Mouse (Mus musculus) ovary, postnatal 10 days (tissue): Measurements from ENCODE around the gene Hist1h2bg.
"Not testable (repeated sequence)": the region's sequence is repeated elsewhere in the genome, so short reads cannot be mapped to it uniquely, and the experiment has no call there.

Experiments used
- DNase-seq: peaks from one replicate; pipeline ENCODE4 v3.0.0; 2022; ENCODE audit warnings: low spot score

The Hist1h2bg gene

DNA sequence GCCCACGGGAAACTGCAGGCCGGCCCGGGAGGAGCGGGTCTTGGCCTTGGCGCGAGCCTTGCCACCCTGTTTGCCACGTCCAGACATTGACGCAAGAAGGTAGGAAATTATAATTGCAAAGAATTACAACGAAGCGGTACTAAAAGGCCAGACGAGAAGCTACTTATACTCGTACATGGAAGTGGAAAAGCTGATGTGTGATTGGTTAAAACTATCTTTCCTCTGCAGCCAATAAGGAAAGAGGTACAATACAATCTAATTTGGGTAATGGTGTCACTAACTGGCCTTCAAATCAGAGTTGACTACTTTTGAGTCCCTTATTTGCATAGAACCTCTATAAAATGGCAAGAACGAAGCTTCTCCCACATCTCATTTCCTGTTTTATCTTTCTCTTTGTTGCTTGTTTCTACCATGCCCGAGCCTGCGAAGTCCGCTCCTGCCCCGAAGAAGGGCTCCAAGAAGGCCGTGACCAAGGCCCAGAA is at the start of gene Hist1h2bg, which contains the start of gene Hist1h2ae:
Gene Hist1h2bg, plus strand, starts transcription at position 375 of the 482 bp plus-strand sequence.
Gene Hist1h2ae, minus strand, starts transcription at position 199 of the 482 bp plus-strand sequence.
- DNase-seq: no peak

DNA sequence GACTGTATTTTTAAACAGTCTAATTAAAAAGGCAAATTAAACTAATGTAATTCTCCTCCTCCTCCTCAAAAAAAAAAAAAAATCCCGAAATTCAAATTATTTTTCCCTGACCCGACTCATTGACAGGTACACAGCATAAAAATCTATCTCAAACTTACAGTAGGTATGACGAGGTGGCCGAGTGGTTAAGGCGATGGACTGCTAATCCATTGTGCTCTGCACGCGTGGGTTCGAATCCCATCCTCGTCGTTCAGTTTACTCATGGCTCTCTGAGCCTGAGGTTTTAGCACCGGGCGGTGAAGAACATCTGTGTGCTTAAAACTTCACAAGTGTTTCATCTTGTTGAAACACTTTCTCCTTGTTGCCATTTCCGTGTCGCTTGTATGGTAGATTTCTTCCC is 49.5 kb upstream of the Hist1h2bg start:
- no peak for DNase-seq

DNA sequence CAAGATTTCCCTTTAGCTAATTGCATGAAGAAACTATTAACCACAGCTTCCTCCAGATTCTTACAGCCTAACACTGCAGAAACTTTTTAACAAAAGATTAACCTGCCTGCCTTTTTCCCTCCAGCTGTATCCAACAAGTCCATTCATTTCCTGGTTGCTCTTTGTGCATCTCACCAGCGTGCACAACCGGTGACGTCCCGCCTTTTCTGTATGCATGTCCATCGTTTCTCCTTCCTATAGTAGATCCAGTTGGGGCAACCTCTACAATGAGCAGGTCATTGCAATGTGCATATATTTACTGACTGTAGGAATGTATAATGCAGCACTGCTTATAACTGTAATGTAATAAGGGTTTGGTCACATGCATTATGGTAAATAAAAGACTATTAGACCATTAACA is 47.2 kb upstream of the Hist1h2bg start:
- no peak for DNase-seq

GRCm38 (mm10) chr13:23524654-23525053 is 46.5 kb upstream of the Hist1h2bg start:
- no peak for DNase-seq

GRCm38 (mm10) chr13:23525901-23526300 is 45.3 kb upstream of the Hist1h2bg start:
- no peak for DNase-seq

- peak; percentile 94 for DNase-seq
These were observed 44.9 kb upstream of the Hist1h2bg start for GRCm38 (mm10) chr13:23526312-23526711.

GRCm38 (mm10) chr13:23529005-23529404 is 42.2 kb upstream of the Hist1h2bg start:
- no peak for DNase-seq

GRCm38 (mm10) chr13:23529480-23530165 is 41.6 kb upstream of the Hist1h2bg start:
- DNase-seq: no peak

DNA sequence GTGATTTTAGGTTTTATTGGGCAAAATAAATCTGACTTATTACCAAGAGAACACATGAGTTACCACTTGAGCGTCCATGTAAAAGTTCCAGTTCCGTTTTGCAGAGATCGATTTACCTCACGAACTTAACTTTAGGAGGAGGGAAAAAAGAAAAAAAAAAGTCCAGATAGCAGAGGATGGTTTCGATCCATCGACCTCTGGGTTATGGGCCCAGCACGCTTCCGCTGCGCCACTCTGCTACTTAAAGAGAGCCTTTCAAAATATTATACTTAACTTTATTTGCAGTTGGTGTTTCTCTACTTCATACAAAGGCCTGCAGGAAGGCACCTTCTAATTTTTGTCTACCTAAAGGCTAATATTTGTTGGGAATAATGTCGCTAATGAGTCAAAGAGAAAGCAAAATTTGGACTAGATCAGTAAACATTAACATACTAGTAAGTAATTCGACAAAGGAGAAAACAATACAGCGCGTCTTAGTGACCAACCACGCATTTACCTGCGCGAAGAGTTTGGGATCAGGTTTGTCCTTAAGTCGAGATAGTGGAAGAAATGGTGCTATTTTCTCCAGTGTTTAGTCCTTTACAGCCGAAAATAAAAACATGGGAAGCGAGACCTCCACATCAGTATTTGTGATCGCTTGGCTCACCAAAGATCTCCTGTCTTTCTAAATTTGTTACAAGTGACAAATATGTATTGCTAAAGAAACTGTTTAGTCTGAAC is 40.9 kb upstream of the Hist1h2bg start:
- no peak for DNase-seq

DNA sequence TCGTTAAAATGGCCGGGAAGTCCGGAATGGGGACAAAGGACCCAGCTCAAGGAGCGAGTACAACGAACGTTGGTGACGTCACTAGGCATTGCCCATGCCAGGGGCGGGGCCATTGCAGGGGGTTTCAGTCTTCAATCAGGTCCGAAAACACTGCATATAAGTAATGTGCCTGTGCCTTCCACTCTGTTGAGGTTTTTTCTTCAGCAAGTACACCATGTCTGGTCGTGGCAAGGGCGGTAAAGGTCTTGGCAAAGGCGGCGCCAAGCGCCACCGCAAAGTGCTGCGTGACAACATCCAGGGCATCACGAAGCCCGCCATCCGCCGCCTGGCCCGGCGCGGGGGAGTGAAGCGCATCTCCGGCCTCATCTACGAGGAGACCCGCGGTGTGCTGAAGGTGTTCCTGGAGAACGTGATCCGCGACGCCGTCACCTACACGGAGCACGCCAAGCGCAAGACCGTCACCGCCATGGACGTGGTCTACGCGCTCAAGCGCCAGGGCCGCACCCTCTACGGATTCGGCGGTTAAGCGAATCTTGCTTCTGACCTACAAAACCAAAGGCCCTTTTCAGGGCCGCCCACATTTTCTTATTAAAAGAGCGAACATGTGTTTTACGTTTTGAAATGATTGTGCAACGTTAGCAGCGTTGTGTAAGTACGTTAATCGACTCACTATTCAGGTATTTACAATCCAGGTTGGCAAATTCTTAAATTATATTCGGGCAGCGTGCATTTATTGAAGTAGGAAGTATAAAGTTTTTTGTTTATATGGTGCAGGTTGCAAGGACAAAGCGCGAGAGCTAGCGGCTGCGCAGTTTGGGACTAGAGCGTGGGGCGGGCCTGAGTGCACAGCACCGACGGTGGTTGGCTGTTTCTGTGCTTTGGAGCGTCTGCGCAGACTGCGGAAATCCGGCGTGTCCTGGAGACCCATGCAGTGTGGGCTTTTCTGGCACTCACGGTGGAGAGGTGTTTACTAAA is 40.0 kb upstream of the Hist1h2bg start, which contains the start of gene Hist1h4h:
Gene Hist1h4h, plus strand, starts transcription at position 150 of the 975 bp plus-strand sequence.
- peak; percentile 93 for DNase-seq

DNA sequence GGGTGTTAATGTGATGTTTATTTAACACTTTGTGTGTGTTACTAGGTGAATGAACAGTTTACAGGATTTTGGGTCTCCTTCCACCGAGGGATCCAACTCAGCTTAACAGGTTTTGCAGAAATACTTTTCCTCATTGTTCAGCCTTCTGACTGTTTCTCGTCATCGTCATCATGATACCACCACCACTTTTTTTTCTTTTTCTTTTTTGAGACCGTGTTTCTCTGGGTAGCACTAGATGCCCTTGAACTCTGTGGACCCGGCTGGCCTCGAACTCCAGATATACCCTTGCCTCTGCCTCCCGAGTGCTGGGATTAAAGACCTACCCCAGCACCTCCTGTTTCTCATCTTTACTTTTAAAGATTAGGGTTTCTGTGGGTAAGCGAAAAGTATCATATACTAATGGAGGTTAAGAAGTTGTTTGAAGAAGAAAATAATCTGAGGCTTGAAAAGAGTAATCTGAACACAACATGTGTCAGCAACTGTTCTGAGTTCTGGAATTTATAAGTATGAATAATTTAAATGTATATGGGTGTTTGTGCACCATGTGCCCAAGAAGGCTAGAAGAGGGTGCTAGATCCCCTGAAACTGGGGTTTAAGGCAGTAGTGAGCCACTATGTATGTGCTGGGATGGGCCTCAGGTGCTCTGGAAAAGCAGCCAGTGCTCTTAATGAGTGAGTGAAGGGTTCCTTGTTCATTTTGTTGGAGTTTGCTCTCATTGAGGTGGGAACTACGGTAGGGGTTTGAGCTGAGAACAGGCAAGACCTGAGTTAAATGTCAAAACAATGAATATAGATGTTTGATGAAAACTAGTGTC is 38.7 kb upstream of the Hist1h2bg start:
- DNase-seq: no peak

GRCm38 (mm10) chr13:23533560-23534367 is 37.4 kb upstream of the Hist1h2bg start, which contains the start of gene Hist1h2af:
Hist1h2af (plus strand) TSS chr13:23533906.
- not testable (repeated sequence) for DNase-seq

DNA sequence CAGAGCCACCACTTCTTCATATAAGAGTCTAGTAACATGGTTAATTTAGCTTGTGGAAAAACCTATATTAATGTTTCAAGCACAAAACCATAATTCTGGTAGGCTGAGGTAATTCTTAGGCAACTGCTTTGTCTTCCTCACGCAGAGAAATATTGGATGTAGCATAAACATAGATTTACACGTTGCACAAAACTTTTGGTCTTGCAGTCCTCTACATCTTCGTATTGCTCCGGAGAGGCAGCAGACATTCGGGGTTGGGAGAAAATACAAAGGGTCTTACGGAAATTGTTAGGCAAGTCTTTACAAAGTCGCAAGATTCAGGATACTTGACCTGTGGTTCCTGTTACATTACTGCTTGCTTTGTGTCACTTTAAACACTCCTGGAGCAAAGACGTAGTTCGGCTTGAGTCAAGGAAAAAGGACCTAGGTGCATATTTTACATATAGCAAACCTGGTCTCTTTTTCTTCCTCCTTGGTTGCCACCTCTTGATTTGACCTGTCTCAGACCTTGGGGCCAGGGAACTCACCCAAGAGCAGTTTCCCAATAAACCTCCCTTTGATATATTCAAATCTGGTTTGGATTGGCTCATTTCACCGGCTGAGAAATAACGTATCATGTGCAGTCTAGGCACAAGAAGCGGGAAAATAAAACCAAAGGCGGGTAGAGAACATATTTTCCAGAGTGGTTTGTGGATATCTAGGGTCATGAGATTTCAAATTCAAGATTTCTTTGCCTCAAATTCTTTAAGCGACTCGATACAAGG is 36.6 kb upstream of the Hist1h2bg start:
- DNase-seq: no peak

DNA sequence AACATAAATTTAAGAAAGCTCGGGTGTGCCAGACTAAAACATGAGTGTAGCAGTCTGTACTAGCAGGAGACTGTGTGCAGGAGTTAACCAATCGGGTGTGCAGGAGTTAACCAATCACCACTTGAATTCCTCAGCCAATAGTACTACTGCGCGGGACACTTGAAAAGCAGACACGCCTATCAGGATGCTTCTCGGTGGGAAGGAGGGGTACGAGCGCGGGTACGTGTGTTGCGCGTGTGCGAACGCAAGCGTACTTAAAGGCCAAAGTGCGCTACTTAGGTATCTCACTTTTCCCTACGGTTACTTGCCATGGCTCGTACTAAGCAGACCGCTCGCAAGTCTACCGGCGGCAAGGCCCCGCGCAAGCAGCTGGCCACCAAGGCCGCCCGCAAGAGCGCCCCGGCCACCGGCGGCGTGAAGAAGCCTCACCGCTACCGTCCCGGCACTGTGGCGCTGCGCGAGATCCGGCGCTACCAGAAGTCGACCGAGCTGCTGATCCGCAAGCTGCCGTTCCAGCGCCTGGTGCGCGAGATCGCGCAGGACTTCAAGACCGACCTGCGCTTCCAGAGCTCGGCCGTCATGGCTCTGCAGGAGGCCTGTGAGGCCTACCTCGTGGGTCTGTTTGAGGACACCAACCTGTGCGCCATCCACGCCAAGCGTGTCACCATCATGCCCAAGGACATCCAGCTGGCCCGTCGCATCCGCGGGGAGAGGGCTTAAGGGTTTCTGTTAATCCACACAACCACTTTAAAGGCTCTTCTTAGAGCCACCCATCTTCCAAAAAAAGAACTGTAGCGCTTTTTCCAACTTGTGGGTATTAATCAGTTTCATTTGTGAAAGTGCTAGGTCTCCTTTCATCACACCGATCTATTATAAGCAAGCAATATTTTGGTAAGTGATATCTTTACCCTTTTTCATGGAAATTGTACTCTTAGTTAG is 35.8 kb upstream of the Hist1h2bg start, which contains the start of gene Hist1h3g:
Gene Hist1h3g, plus strand, starts transcription at position 286 of the 939 bp plus-strand sequence.
- not testable (repeated sequence) for DNase-seq

- no peak for DNase-seq
These were observed 34.9 kb upstream of the Hist1h2bg start for GRCm38 (mm10) chr13:23536076-23536822.

DNA sequence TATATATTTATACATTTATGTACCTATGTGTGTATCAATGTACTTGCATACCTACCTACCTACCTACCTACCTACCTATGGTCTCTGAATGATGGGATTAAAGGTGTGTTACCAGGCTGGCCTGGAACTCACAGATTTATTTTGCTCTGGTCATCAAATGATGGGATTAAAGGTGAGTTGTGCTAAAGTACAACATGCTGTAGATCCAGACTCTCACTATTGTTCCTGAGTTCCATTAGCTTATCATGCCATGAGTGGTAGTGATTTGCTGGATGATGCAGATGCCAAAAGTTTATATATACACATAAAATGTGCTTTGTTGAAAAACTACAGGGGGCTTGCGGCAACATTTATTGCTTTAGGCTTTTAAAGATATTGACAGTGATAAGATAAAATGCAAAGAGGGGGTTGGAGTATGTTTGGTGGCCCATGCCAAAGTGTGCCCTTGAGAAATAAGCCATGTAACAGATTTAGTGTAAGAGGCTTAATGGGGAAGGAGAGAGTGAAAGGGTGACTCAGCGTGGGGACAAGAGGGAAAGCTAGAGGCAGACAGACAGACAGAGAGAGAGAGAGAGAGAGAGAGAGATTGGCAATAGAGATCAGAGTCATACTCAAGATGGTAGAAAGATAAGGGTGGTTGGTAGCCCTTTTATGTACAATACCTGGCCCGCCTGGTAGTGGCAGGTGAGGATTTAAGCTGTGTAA is 34.0 kb upstream of the Hist1h2bg start:
- no peak for DNase-seq

DNA sequence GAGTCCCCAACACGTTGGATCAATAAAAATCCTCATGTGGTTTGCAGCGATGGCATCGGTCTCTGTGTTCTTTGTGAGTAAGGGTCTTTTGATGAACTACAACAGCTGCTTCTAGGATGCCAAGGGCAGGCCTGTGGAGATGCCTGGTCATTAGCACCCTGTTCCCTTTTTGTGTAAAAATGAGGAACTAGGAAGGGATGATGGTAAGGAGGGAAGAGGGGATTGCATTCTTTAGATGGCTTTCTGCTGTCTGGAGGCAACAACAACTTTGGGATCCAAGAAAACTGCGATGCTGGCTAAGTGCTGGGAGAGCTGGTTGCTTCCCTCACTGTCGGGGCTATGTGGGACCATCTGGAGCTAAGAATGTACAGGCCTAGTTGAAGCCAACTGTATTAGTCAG is 32.9 kb upstream of the Hist1h2bg start:
- DNase-seq: no peak
